Mouse (Mus musculus) myocyte (in vitro differentiated cells): ENCODE results near the gene Neurod1. TPM values are rescaled to one million over a fixed set of nuclear protein-coding genes. Genes with fewer than 3 reads are reported as not detected.

Experiments
- H3K27me3 ChIP-seq: one replicate; pipeline ENCODE4 v1.6.1; 2011; ENCODE audit not compliant: control insufficient read depth, insufficient read depth, insufficient read length
- H3K36me3 ChIP-seq: one replicate; pipeline ENCODE4 v1.6.1; 2011; ENCODE audit not compliant: control insufficient read depth, insufficient read depth
- H3K4me2 ChIP-seq: one replicate; pipeline ENCODE4 v1.6.1; 2011; ENCODE audit warnings: low read depth, control low read depth
- H3K4me3 ChIP-seq: one replicate; pipeline ENCODE4 v1.5.1; 2011; ENCODE audit warnings: mild to moderate bottlenecking, control low read depth, moderate library complexity
- H3K79me2 ChIP-seq: one replicate; pipeline ENCODE4 v1.6.1; 2011; ENCODE audit not compliant: control insufficient read depth, insufficient read depth
- H3ac ChIP-seq: one replicate; pipeline ENCODE4 v1.6.1; 2011; ENCODE audit not compliant: control insufficient read depth, insufficient read length
- CEBPB ChIP-seq: IDR thresholded peaks from 2 replicates; pipeline ENCODE4 v1.6.1; 2011; ENCODE audit warnings: mild to moderate bottlenecking, moderate library complexity; ENCODE audit not compliant: poor library complexity, insufficient read depth, severe bottlenecking
- E2F4 ChIP-seq: IDR thresholded peaks from one replicate; pipeline ENCODE4 v1.6.1; 2011; ENCODE audit warnings: mild to moderate bottlenecking, control low read depth, moderate library complexity; ENCODE audit not compliant: insufficient read depth
- MAX ChIP-seq: IDR thresholded peaks from one replicate; pipeline ENCODE4 v1.6.1; 2011; ENCODE audit warnings: low read depth, mild to moderate bottlenecking, control low read depth
- MYOD1 ChIP-seq, 3 experiments: IDR thresholded peaks; one replicate each; pipeline ENCODE4 v1.6.1; 2011; ENCODE audit warnings: control low read depth in 2 of 3, low read depth in 2 of 3, mild to moderate bottlenecking in 2 of 3, moderate library complexity in 1 of 3; ENCODE audit not compliant: insufficient read length in 2 of 3, control insufficient read depth in 1 of 3
- MYOG ChIP-seq, 3 experiments: IDR thresholded peaks; one replicate each; pipeline ENCODE4 v1.6.1; 2011; ENCODE audit warnings: control low read depth in 2 of 3, low read depth in 2 of 3, mild to moderate bottlenecking in 2 of 3; ENCODE audit not compliant: insufficient read length in 2 of 3, control insufficient read depth in 1 of 3, insufficient read depth in 1 of 3
- POLR2A ChIP-seq: IDR thresholded peaks from one replicate; pipeline ENCODE4 v1.6.1; 2011; ENCODE audit warnings: low read depth, mild to moderate bottlenecking, control low read depth, moderate library complexity; ENCODE audit not compliant: insufficient read length
- POLR2AphosphoS2 ChIP-seq: IDR thresholded peaks from one replicate; pipeline ENCODE4 v1.6.1; 2011; ENCODE audit warnings: low read depth, control low read depth; ENCODE audit not compliant: insufficient read length
- REST ChIP-seq: IDR thresholded peaks from one replicate; pipeline ENCODE4 v1.6.1; 2011; ENCODE audit warnings: mild to moderate bottlenecking, control low read depth, moderate library complexity; ENCODE audit not compliant: insufficient read depth, insufficient read length
- SRF ChIP-seq: IDR thresholded peaks from one replicate; pipeline ENCODE4 v1.6.1; 2011; ENCODE audit warnings: low read depth; ENCODE audit not compliant: control insufficient read depth, insufficient read length
- TCF12 ChIP-seq: IDR thresholded peaks from one replicate; pipeline ENCODE4 v1.6.1; 2011; ENCODE audit warnings: mild to moderate bottlenecking, control low read depth; ENCODE audit not compliant: poor library complexity, insufficient read depth, severe bottlenecking
- TCF3 ChIP-seq: IDR thresholded peaks from one replicate; pipeline ENCODE4 v1.6.1; 2011; ENCODE audit warnings: low read depth, control low read depth; ENCODE audit not compliant: insufficient read length
- USF1 ChIP-seq: IDR thresholded peaks from one replicate; pipeline ENCODE4 v1.6.1; 2011; ENCODE audit warnings: low read depth, mild to moderate bottlenecking, control low read depth, moderate library complexity
- polyA plus RNA-seq: library from polyadenylated mRNA; unstranded; fragments of >200 nt; fragmentation: generic; extraction: Trizol; gene quantifications from one replicate; pipeline ENCODE4 v1.2.1, GENCODE M21; 2012; ENCODE audit warnings: missing spikeins

The Neurod1 gene
- polyA plus RNA-seq, 1 experiment: not detected

GRCm38 (mm10) chr2:79443861-79444620 lies 12.5 kb downstream of the Neurod1 start:
- Histone ChIP-seq H3ac (no peak overlapping the region), H3K27me3 (no peaks in the 10 kb centered on the region), H3K79me2 (no peaks in the 10 kb centered on the region), H3K4me3 (no peak overlapping the region), H3K36me3 (no peaks in the 10 kb centered on the region), H3K4me2 (no peak overlapping the region)
- TF ChIP-seq CEBPB (no peak), SRF (no peak), MYOD1 (IDR thresholded peaks at IDR 0.05; ENCODE audit: control insufficient read depth in 1 of 3, insufficient read length in 2 of 3, low read depth in 2 of 3) (no peak), MAX (no peak), POLR2A (no peak), POLR2AphosphoS2 (no peak), TCF3 (no peak), REST (no peak), USF1 (no peak), TCF12 (no peak), E2F4 (no peak)

DNA sequence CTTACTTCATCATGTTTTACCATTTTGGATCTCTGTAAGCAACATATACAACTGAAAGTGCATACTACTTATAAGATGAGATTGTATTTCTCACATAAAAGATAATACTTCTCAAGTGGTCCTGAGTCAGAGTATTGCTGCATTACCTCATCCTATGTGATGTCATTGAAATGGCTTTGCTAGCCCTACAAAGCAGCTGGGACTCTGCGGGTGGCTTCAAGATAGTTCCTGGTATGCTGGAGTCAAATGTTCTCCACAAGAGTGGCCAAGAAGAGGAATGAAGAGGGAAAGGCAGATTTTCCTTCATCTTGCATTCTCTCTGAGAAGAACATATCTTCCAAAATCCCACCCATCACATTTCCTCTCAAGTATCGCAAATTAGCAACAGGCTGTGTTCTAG lies 13.2 kb downstream of the Neurod1 start:
- no peaks in the 10 kb centered on the region for H3K79me2 ChIP-seq
- H3K4me3 ChIP-seq: no peak overlapping the region
- no peaks in the 10 kb centered on the region for H3K36me3 ChIP-seq
- no peaks in the 10 kb centered on the region for H3K27me3 ChIP-seq
- H3K4me2 ChIP-seq: no peak overlapping the region
- TF ChIP-seq E2F4: no peak
- TF ChIP-seq TCF3: no peak
- no peak for TF ChIP-seq POLR2A
- no peak for TF ChIP-seq USF1
- TF ChIP-seq MYOG (IDR thresholded peaks at IDR 0.05; ENCODE audit: control insufficient read depth in 1 of 3, insufficient read depth in 1 of 3, insufficient read length in 2 of 3, low read depth in 2 of 3): no peak
- no peak for TF ChIP-seq MAX
- no peak for TF ChIP-seq REST
- TF ChIP-seq SRF: no peak
- TF ChIP-seq CEBPB: no peak
- no peak for TF ChIP-seq MYOD1 (IDR thresholded peaks at IDR 0.05; ENCODE audit: control insufficient read depth in 1 of 3, insufficient read length in 2 of 3, low read depth in 2 of 3)
- TF ChIP-seq POLR2AphosphoS2: no peak
- H3ac ChIP-seq: no peak overlapping the region

- no peaks in the 10 kb centered on the region for H3K27me3 ChIP-seq
- H3K79me2 ChIP-seq: no peaks in the 10 kb centered on the region
- no peaks in the 10 kb centered on the region for H3K36me3 ChIP-seq
- no peak overlapping the region for H3K4me2 ChIP-seq
- no peak overlapping the region for H3ac ChIP-seq
- H3K4me3 ChIP-seq: no peak overlapping the region
- TF ChIP-seq SRF: no peak
- no peak for TF ChIP-seq MAX
- no peak for TF ChIP-seq MYOG (IDR thresholded peaks at IDR 0.05; ENCODE audit: control insufficient read depth in 1 of 3, insufficient read depth in 1 of 3, insufficient read length in 2 of 3, low read depth in 2 of 3)
- no peak for TF ChIP-seq E2F4
- no peak for TF ChIP-seq REST
- no peak for TF ChIP-seq TCF12
- TF ChIP-seq POLR2AphosphoS2: no peak
- TF ChIP-seq USF1: no peak
- no peak for TF ChIP-seq POLR2A
- TF ChIP-seq TCF3: no peak
Measured at GRCm38 (mm10) chr2:79442906-79443305, 13.6 kb downstream of the Neurod1 start.

- Histone ChIP-seq H3K27me3 (no peaks in the 10 kb centered on the region), H3K36me3 (no peaks in the 10 kb centered on the region), H3ac (no peak overlapping the region), H3K4me3 (no peak overlapping the region), H3K79me2 (no peaks in the 10 kb centered on the region), H3K4me2 (no peak overlapping the region)
- TF ChIP-seq USF1 (no peak), MAX (no peak), POLR2A (no peak), MYOD1 (IDR thresholded peaks at IDR 0.05; ENCODE audit: control insufficient read depth in 1 of 3, insufficient read length in 2 of 3, low read depth in 2 of 3) (no peak), E2F4 (no peak), CEBPB (no peak), POLR2AphosphoS2 (no peak), MYOG (IDR thresholded peaks at IDR 0.05; ENCODE audit: control insufficient read depth in 1 of 3, insufficient read depth in 1 of 3, insufficient read length in 2 of 3, low read depth in 2 of 3) (no peak), REST (no peak), TCF3 (no peak), TCF12 (no peak), SRF (no peak)
Measured at GRCm38 (mm10) chr2:79442227-79442626, 14.3 kb downstream of the Neurod1 start.

- Histone ChIP-seq H3K36me3 (no peaks in the 10 kb centered on the region), H3ac (no peak overlapping the region), H3K27me3 (peaks cover 5% of the 10 kb centered on the region), H3K4me3 (no peak overlapping the region), H3K4me2 (no peak overlapping the region), H3K79me2 (no peaks in the 10 kb centered on the region)
- TF ChIP-seq TCF12 (no peak), MYOD1 (IDR thresholded peaks at IDR 0.05; ENCODE audit: control insufficient read depth in 1 of 3, insufficient read length in 2 of 3, low read depth in 2 of 3) (no peak), TCF3 (no peak), REST (no peak), USF1 (no peak), POLR2A (no peak), CEBPB (no peak), E2F4 (no peak), POLR2AphosphoS2 (no peak), MYOG (IDR thresholded peaks at IDR 0.05; ENCODE audit: control insufficient read depth in 1 of 3, insufficient read depth in 1 of 3, insufficient read length in 2 of 3, low read depth in 2 of 3) (no peak), SRF (no peak), MAX (no peak)
Measured at GRCm38 (mm10) chr2:79430061-79430460, 26.5 kb downstream of the Neurod1 start.
